Mouse (Mus musculus): Measurements from ENCODE around the gene Gpd1.
"Not testable (repeated sequence)": the region's sequence is repeated elsewhere in the genome, so short reads cannot be mapped to it uniquely, and the experiment has no call there.

Gpd1 gene

DNA sequence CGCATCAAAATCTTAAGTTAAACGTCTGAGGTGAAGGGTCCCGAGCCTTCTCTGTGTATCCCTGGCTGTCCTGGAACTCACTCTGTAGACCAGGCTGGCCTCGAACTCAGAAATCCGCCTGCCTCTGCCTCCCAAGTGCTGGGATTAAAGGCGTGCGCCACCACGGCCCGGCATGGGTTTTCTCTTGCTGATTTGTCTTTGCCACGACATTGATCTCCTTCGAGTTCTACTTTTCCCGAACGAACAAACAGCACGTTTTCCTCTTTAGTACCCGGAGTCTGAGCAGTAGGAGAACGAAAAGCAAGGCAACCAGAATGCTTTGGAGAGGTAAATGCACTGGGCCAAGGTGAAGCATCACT lies 15.7 kb upstream of the Gpd1 start:
- not testable (repeated sequence) for DNase-seq (ENCODE audit: low read depth, low spot score)

DNA sequence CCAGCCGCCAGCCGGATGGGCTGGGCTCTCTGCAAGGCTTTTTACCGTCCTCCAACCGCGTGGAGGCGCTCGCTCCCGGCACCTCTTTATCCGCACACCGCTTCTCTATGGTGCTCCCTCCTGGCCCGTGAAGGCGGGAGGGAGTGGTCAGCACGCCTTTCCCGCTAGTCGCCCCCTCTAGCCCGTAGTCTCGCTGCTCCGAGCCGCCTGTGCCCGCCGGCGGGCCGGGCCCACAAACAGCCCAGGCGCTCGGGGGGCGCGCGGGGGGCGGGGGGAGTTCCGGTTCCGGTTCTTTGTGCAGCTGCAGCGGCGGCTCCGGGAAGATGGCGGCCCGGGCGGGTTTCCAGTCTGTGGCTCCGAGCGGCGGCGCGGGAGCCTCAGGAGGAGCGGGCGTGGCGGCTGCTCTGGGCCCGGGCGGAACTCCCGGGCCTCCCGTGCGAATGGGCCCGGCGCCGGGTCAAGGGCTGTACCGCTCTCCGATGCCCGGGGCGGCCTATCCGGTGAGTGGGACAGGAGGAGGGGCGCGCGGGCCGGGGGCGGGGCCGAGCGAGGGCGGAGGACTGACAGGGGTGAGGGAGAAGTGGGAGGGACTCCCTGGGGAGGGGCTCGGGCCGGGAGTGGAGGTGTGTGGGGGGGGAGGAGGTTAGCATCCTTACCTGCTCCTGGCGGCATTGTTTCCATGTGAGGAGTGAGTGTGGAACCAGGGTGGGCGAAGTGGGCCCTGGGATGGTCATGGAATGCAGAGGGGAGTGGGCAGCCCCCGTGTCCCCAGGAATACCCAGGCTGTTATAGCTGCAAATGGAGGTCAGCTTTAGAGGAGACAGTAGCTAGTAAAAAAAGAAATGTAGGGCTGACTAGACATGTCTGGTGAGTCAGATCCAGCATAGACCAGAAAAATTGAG lies 15.1 kb upstream of the Gpd1 start, which contains the start of gene Smarcd1:
Smarcd1 (plus strand) TSS at position 131 of the 902 bp plus-strand sequence.
- DNase-seq (ENCODE audit: low read depth, low spot score), result peak; percentile 98

GRCm38 (mm10) chr15:99703104-99703503 lies 14.2 kb upstream of the Gpd1 start:
- DNase-seq (ENCODE audit: low read depth, low spot score), result no peak

GRCm38 (mm10) chr15:99703676-99704040 lies 13.7 kb upstream of the Gpd1 start:
- no peak for DNase-seq (ENCODE audit: low read depth, low spot score)

GRCm38 (mm10) chr15:99704041-99704681 lies 13.2 kb upstream of the Gpd1 start:
- DNase-seq (ENCODE audit: low read depth, low spot score), result peak; percentile 84

DNA sequence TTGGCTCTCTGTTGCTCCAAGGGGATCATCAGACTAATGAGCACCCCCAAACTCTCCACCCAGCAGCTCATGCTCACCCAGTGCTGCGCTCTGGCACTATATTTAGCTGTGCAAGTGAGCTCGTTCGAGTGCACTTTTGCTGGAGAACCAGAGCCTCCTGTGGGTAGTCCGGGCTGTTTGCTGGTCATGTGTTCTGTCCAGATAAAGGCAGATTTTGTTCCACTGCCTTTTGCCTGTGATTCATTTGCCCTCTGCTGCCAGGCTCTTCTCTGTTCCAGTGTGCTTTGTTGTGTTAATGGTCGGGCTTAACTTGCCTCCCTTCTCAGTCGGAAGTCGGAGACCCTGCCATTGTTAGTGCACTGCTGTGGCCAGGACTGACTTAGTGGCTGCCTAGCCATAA lies 12.4 kb upstream of the Gpd1 start:
- DNase-seq (ENCODE audit: low read depth, low spot score), result peak; percentile 91

DNA sequence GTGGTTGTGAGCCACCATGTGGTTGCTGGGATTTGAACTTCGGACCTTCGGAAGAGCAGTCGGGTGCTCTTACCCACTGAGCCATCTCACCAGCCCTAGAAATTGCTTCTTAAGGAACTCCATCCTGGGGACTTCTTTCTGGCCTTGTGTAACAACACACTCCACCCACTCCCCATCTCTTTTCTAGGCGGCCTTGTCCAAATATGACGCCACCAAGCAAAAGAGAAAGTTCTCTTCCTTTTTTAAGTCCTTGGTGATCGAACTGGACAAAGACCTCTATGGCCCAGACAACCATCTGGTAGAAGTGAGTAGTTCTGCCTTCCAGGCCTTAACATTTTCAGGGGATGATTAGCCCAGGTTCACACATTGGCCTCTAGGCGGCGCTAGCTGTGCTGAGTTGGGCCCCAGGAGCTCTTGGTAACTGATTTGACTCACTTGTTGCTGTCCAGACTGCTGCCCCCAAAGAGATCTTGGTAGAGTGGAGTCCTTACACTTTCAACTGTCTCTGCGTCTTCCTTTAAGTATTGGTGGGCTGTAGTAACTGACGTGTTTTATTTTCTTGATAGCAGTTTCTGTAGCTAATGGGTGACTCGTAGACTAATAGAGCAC lies 11.8 kb upstream of the Gpd1 start, which contains the start of gene Gm17349:
Gm17349 (minus strand) TSS at position 51 of the 609 bp plus-strand sequence.
- DNase-seq (ENCODE audit: low read depth, low spot score), result peak; percentile 86

- DNase-seq (ENCODE audit: low read depth, low spot score), result no peak
Observed at GRCm38 (mm10) chr15:99708176-99708575, 9.1 kb upstream of the Gpd1 start.

GRCm38 (mm10) chr15:99710221-99711190 lies 6.8 kb upstream of the Gpd1 start:
- no peak for DNase-seq (ENCODE audit: low read depth, low spot score)

GRCm38 (mm10) chr15:99711491-99711890 lies 5.8 kb upstream of the Gpd1 start:
- DNase-seq (ENCODE audit: low read depth, low spot score), result no peak

DNA sequence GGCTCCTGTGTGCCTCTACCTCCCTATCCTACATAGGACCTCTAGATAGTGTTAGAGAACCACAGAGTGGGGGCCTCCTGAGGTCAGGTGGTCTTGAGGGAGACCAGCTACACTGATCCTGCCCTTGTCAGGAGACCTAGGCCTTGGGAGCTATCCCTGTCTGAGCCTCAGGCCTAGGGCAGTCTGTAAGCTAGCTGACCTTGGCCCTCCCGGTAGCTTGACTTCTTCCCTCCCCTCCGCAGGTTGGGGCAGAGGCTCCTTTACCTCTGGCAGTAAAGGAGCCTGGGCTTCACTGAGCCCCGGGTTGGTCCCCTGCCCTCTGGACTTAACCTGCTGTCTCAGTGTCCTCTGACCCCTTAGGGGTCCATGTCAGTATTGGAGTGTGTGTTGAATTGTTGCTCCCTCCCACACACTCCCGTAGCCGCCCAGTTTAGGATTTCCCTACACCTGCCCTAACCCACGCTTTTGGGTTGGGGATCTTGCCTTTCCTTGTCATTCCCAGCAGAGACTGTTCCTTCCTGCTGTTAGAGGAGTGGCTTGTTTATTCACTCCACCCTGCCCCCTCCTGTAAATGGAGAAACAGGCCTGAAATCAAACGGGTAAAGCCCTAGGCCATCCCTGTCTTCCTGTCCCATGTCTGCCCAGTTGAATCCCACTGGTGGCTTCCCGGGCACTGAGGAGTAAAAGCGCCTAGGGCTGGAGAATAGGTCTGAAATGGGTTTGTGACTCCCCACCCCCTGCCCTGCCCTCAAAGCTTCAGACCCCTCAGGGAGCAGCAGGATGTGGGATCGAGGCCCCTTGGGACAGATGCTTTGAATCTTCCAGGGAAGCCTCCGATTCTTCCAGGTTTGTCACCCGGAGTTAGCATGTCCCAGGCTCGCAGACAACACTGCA lies 4.4 kb upstream of the Gpd1 start:
- DNase-seq (ENCODE audit: low read depth, low spot score), result no peak

GRCm38 (mm10) chr15:99713569-99713968 lies 3.7 kb upstream of the Gpd1 start:
- DNase-seq (ENCODE audit: low read depth, low spot score), result no peak

DNA sequence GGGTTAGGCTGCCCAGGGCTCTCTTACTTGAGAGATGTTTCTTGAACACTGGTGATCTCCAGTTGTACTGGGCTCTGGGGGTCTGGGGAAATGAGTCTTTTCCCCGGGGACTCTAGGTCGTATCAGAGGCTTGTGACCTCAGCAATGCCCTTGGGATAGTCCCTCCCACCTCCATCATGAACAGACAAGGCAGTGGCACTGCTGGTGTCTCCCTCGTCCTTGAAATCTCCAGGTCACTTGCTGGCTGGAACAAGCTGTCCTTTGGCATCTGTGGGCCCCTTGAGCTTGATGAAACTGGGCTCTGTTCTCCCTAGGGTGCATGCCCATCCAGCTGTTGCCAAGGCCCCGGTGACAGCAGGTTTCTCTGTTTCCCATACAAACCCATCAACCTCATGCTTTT lies 3.1 kb upstream of the Gpd1 start:
- DNase-seq (ENCODE audit: low read depth, low spot score), result no peak

DNA sequence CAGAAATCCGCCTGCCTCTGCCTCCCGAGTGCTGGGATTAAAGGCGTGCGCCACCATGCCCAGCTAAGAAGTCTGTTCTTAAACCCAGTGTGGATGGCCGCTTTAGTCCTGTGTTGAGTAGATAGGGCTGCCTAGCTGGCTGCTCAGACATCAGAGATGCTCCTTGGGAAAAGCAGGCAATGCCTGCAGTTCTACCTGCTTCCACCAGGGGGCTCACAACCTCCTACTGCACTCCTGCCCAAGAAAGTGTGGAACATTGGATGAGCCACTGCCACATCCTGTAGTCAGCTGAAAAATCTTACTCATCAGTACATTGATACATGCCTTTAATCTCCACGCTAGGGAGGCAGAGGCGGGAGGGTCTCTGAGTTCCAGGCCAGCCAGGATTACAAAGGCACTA lies 2.5 kb upstream of the Gpd1 start:
- peak; percentile 96 for DNase-seq (ENCODE audit: low read depth, low spot score)

DNA sequence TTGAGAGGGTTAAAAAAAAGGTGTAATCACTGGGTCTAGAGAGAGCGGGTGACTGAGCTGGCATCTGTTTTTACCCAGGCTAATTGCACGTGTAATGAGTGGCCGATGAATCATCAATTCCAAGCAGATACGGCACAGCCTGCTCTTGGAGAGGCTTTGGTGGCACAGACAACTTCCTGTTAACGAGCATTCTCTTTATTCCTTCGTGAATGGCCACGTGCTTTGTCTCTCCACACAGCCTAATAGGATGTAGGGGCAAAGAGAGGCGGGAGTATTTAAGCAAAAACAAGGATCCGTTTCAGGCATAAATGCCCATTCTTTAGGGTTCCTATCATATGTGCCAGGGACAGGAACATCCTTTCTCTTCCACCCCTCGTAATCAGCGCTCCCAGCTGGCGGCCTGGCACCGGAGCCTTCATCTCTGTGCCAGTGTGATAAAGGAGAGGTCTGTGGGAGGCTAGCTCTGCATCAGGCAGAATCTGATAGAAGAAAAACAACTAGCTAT lies 1.9 kb upstream of the Gpd1 start:
- peak; percentile 92 for DNase-seq (ENCODE audit: low read depth, low spot score)

GRCm38 (mm10) chr15:99715982-99716746 lies 1.2 kb upstream of the Gpd1 start:
- DNase-seq (ENCODE audit: low read depth, low spot score), result peak; percentile 63

DNA sequence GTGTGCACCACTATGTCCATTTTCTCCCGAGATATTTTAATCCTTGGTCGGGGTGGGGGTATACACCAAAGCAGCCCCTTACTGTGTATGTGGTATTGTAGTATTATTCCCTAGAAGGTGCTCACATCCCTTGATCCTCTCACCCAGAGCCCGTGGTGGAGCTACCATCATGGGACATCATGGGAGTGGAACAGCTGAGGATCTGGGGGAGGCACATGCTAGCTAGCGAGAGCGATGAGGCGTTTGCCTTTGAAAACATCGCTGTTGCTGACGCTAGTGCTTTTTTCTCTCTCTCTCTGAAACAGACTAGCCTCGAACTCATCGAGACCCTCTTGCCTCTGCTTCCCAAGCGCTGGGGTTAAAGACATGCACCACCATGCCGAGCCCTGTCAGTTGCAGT lies 501 bp upstream of the Gpd1 start:
- peak; percentile 82 for DNase-seq (ENCODE audit: low read depth, low spot score)

- DNase-seq (ENCODE audit: low read depth, low spot score), result peak; percentile 47
Observed at GRCm38 (mm10) chr15:99718461-99719021, 1.2 kb downstream of the Gpd1 start.

DNA sequence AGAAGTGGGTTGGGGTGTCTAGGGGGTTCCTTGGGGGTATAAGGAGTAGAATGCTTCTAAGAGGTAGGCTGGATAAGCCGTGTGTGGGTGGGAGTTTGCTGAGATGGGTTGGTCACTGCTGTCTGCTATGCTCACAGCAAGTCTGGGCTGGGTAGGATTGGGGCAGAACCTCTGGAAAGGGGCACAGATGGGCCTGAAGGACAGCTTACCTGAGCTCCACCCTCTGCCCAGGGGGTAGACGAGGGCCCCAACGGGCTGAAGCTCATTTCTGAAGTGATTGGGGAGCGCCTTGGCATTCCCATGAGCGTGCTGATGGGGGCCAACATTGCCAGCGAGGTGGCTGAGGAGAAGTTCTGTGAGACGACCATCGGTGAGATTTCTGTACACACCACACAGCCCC lies 2.5 kb downstream of the Gpd1 start:
- no peak for DNase-seq (ENCODE audit: low read depth, low spot score)
